Mouse (Mus musculus) intestine, postnatal 0 days (tissue): ENCODE results near the gene Lpcat1. TPM values are rescaled to one million over a fixed set of nuclear protein-coding genes. Genes with fewer than 3 reads are reported as not detected.

Source experiments
- ATAC-seq: fragments of 200-750 bp; cut with Nextera tagmentation; 2 replicates; pipeline ENCODE4 v1.8.0; 2017; ENCODE audit warnings: mild to moderate bottlenecking, moderate TSS enrichment, moderate library complexity
- H3K27ac ChIP-seq: fragments of 300-500 bp; sonication (generic); 2 replicates; pipeline ENCODE4 v1.5.1; 2014; ENCODE audit warnings: mild to moderate bottlenecking, low read depth, low read length, moderate library complexity
- H3K27me3 ChIP-seq: fragments of 300-500 bp; sonication (generic); replicated peaks from 2 replicates; pipeline ENCODE4 v1.6.1; 2014; ENCODE audit warnings: low read length, mixed read lengths; ENCODE audit not compliant: control insufficient read depth, insufficient read depth
- H3K36me3 ChIP-seq: fragments of 300-500 bp; sonication (generic); 2 replicates; pipeline ENCODE4 v1.6.1; 2014; ENCODE audit warnings: mild to moderate bottlenecking, moderate library complexity; ENCODE audit not compliant: control insufficient read depth, insufficient read depth
- H3K4me1 ChIP-seq: fragments of 300-500 bp; sonication (generic); replicated peaks from 2 replicates; pipeline ENCODE4 v1.6.1; 2014; ENCODE audit warnings: antibody characterized with exemption, low read length, mixed read lengths; ENCODE audit not compliant: control insufficient read depth, insufficient read depth
- H3K4me2 ChIP-seq: fragments of 300-500 bp; sonication (generic); replicated peaks from 2 replicates; pipeline ENCODE4 v1.6.1; 2014; ENCODE audit warnings: low read depth, mild to moderate bottlenecking, moderate library complexity
- H3K4me3 ChIP-seq: fragments of 300-500 bp; sonication (generic); 2 replicates; pipeline ENCODE4 v1.5.1; 2014; ENCODE audit warnings: low read depth, low read length
- H3K9ac ChIP-seq: fragments of 300-500 bp; sonication (generic); 2 replicates; pipeline ENCODE4 v1.6.1; 2014; ENCODE audit warnings: mild to moderate bottlenecking, low read depth, low read length
- H3K9me3 ChIP-seq: fragments of 300-500 bp; sonication (generic); 2 replicates; pipeline ENCODE4 v1.6.1; 2016; ENCODE audit warnings: mixed run types; ENCODE audit not compliant: control insufficient read depth
- CTCF ChIP-seq: sonication (generic); IDR thresholded peaks from 2 replicates; pipeline ENCODE4 v1.5.1; 2016; ENCODE audit warnings: low read depth, mild to moderate bottlenecking, control low read depth, antibody characterized with exemption, moderate library complexity
- WGBS: fragments of 180-500 bp; shearing (Covaris S2); extraction: QIAGEN DNeasy Blood & Tissue Kit; methylation state at CpG from one replicate; pipeline ENCODE4 v1.1.7; 2014; 5-methylcytosine and 5-hydroxymethylcytosine counted together
- polyA plus RNA-seq: library from polyadenylated mRNA; unstranded; fragments of >200 nt; fragmentation: Nextera tagmentation; extraction: Ambion mirVana; gene quantifications from 2 replicates; pipeline ENCODE4 v1.2.1, GENCODE M21; 2015

The Lpcat1 gene
- polyA plus RNA-seq, 1 experiment from 2014 or later = 8.2 TPM

GRCm38 (mm10) chr13:73434687-73435086 lies 32.3 kb upstream of the Lpcat1 start:
- WGBS = 47% methylated on average over 5 of the region's 5 CpGs
- Histone ChIP-seq H3K27ac (no peak overlapping the region), H3K4me3 (no peak overlapping the region), H3K27me3 (no peaks in the 10 kb centered on the region), H3K4me2 (no peak overlapping the region), H3K9me3 (no peaks in the 10 kb centered on the region), H3K4me1 (no peaks in the 10 kb centered on the region), H3K9ac (no peak overlapping the region), H3K36me3 (no peaks in the 10 kb centered on the region)
- no peak for TF ChIP-seq CTCF
- ATAC-seq = no peak

GRCm38 (mm10) chr13:73435662-73436061 lies 31.3 kb upstream of the Lpcat1 start:
- no peaks in the 10 kb centered on the region for H3K9me3 ChIP-seq
- no peak overlapping the region for H3K9ac ChIP-seq
- WGBS = 84% methylated on average over 7 of the region's 7 CpGs
- TF ChIP-seq CTCF = no peak
- H3K36me3 ChIP-seq = no peaks in the 10 kb centered on the region
- no peak overlapping the region for H3K27ac ChIP-seq
- no peaks in the 10 kb centered on the region for H3K4me1 ChIP-seq
- no peak for ATAC-seq
- H3K4me2 ChIP-seq = no peak overlapping the region
- no peaks in the 10 kb centered on the region for H3K27me3 ChIP-seq
- no peak overlapping the region for H3K4me3 ChIP-seq

DNA sequence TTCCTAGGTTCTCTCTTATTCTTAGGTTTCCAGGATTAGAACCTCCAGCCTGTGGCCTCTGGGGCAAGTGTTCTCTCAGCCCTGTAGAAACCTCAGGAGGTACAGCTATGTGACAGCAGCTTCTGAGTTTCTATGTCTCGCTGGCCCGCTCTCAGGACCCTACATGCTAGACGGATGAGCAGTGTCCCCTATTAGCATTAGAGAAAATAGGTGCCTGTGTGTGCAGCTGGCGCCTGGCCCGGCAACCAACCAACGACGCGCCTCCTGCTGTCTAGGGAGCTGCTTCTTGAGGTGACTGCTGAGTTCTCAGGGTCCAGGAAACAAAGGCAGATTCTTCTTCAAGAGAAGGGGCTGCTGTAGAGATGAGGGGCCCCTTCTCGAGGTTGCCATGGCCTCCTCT lies 27.9 kb upstream of the Lpcat1 start:
- no peak for ATAC-seq
- H3K4me1 ChIP-seq = no peaks in the 10 kb centered on the region
- no peaks in the 10 kb centered on the region for H3K27me3 ChIP-seq
- 85% methylated on average over 9 of the region's 9 CpGs for WGBS
- no peak overlapping the region for H3K9ac ChIP-seq
- no peak overlapping the region for H3K27ac ChIP-seq
- H3K36me3 ChIP-seq = no peaks in the 10 kb centered on the region
- H3K9me3 ChIP-seq = no peaks in the 10 kb centered on the region
- TF ChIP-seq CTCF = no peak
- H3K4me2 ChIP-seq = no peak overlapping the region
- no peak overlapping the region for H3K4me3 ChIP-seq

DNA sequence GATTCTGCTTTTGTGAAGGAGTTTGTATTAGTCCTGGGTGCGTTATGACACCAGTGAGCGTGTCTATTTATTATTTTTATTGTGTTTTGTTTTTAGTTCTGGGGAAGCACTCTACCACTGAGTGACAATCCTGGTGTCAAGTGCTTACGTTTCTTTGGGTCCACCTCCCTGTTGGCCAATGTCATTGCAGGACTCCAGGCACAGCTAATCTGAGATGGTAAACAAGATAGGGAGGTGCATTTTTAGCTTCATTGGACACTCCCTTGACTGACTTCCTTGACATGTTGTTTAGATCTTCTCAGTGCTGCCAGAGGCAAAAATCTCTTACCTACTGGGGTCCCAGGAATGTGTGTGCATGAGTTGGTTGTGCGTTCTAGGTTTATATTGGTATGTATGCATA lies 26.0 kb upstream of the Lpcat1 start:
- ATAC-seq = no peak
- no peaks in the 10 kb centered on the region for H3K27me3 ChIP-seq
- H3K4me2 ChIP-seq = no peak overlapping the region
- no peaks in the 10 kb centered on the region for H3K9me3 ChIP-seq
- no peak overlapping the region for H3K4me3 ChIP-seq
- no peak overlapping the region for H3K27ac ChIP-seq
- H3K9ac ChIP-seq = no peak overlapping the region
- H3K36me3 ChIP-seq = no peaks in the 10 kb centered on the region
- no peak for TF ChIP-seq CTCF
- WGBS = 70% methylated on average over 4 of the region's 4 CpGs
- H3K4me1 ChIP-seq = no peaks in the 10 kb centered on the region

DNA sequence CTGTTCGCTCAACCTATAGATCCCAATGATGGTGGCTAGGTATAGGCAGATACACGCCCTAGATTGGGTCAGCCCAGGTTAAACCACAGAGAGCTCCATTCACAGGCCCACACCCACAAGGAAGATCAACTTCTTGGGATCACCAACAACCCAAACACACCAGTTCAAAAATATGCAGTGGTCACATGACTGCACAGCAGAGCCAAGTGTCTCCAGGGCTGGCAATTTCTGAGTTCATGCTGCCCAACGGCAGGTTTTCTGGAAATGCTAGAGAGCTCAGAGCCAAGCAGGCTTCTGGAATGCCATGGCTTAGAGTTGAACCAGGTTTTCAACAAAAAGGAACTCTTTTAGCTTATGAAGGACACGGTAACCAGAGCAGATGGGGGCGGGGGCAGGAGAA lies 25.3 kb upstream of the Lpcat1 start:
- Histone ChIP-seq H3K27ac (no peak overlapping the region), H3K4me1 (no peaks in the 10 kb centered on the region), H3K4me3 (no peak overlapping the region), H3K27me3 (no peaks in the 10 kb centered on the region), H3K9me3 (no peaks in the 10 kb centered on the region), H3K9ac (no peak overlapping the region), H3K36me3 (no peaks in the 10 kb centered on the region), H3K4me2 (no peak overlapping the region)
- 86% methylated on average over 5 of the region's 5 CpGs for WGBS
- ATAC-seq = no peak
- TF ChIP-seq CTCF = no peak

- Histone ChIP-seq H3K9me3 (no peaks in the 10 kb centered on the region), H3K27me3 (no peaks in the 10 kb centered on the region), H3K9ac (no peak overlapping the region), H3K27ac (no peak overlapping the region), H3K36me3 (no peaks in the 10 kb centered on the region), H3K4me1 (no peaks in the 10 kb centered on the region), H3K4me2 (no peak overlapping the region), H3K4me3 (no peak overlapping the region)
- TF ChIP-seq CTCF = no peak
- ATAC-seq = no peak
- WGBS = 86% methylated on average over 5 of the region's 5 CpGs
Measured at GRCm38 (mm10) chr13:73442431-73442830, 24.6 kb upstream of the Lpcat1 start.
